Mouse (Mus musculus) large intestine, adult 2 months (tissue): Measurements from ENCODE around the gene Slc17a3. TPM values are rescaled to one million over a fixed set of nuclear protein-coding genes. Genes with fewer than 3 reads are reported as not detected.

Source experiments
- DNase-seq: peaks from one replicate; pipeline ENCODE4 v3.0.0-alpha.2; 2012; ENCODE audit warnings: low read depth, low spot score
- WGBS: fragments of 180-500 bp; shearing (Covaris S2); methylation state at CpG from one replicate; pipeline ENCODE4 v1.1.7; 2018; 5-methylcytosine and 5-hydroxymethylcytosine counted together
- polyA plus RNA-seq: library from polyadenylated mRNA; depleted of rRNA; stranded (reverse); fragments of >200 nt; gene quantifications from 2 replicates; pipeline ENCODE4 v1.2.3, GENCODE M21; 2012; rRNA removed

Gene Slc17a3
- not detected in 2 replicates for polyA plus RNA-seq

DNA sequence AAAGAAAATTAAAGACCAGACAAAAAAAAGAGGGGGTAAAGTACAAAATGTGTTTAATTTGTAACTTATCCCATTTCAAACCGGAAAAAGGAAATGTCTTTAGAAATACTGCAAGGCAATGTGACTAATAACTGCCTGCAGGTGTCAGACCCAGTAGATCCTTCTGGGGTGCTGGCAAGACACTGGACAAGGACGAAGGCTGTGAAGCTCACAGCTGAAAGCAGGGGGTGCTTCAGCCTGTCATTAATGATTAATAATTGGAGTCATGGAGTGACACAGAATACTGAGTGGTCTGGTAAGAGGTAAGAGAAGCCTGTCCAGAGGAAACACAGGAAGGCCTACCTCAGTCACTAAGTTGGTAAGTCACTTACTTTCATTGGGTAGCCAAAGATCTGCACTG, at the start of gene Slc17a3:
Slc17a3 (plus strand) TSS at position 127 of the 400 bp plus-strand sequence.
- 36% methylated on average over 2 of the region's 2 CpGs for WGBS
- no peak for DNase-seq

DNA sequence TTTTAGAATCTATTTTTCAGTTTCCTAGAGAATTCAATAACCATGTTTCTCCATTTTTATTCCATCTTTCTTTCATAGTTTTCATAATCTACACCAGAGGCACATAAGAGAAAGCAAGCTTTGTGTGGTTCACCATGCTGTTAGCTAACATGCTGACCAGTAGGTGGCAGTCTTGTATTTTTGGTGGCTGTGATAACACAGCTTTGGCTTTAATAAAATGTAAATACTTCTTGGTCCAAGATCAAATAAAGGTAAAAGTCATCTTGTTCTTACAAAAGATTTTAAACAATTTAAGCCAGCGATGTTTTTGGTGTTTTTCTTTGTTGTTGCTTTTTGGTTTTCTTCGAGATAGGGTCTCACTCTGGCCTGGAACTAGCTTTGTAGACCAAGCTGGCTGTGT, 46.7 kb upstream of the Slc17a3 start:
- DNase-seq, result peak; percentile 40
- WGBS, result 32% methylated on average over 2 of the region's 2 CpGs

DNA sequence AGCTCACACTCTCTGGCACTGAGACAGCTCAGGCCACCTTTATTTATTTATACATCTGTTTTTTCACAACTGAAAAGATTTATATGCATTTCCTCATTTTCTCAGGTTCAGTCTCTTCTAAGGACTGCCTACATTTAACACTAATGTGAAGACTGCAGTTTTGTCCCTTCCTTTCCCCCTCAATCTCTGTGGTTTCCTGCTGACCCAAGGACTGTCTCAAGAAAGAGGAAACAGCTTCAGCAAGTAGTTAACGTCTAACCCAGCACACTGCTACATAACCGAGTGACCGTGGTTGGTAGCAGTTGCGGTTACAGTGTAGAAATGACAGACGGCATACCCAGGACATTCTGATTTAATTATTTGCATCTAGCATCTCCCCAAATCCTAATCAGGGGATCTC, 39.8 kb upstream of the Slc17a3 start:
- 63% methylated on average over 5 of the region's 5 CpGs for WGBS
- no peak for DNase-seq

DNA sequence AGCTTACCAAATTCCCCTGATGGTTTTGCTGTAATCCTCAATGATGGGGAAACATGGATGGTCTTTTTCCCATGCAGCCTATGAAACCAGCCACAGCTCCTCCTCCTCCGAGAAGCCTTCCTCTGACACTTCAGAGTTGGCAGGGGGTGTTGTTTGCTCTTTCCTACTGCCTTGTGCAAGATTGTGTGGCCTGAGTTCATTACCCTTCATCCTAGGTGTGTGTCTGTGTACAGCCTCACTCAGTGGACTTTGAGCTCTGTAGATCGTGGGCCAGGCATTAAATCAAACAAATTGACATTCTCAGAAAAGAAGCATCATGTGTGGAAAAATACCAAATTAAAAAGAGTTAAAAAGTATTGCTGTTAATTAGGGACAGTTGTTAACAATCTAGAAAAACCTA, 34.7 kb upstream of the Slc17a3 start:
- 37% methylated on average over 2 of the region's 2 CpGs for WGBS
- DNase-seq, result peak; percentile 43

DNA sequence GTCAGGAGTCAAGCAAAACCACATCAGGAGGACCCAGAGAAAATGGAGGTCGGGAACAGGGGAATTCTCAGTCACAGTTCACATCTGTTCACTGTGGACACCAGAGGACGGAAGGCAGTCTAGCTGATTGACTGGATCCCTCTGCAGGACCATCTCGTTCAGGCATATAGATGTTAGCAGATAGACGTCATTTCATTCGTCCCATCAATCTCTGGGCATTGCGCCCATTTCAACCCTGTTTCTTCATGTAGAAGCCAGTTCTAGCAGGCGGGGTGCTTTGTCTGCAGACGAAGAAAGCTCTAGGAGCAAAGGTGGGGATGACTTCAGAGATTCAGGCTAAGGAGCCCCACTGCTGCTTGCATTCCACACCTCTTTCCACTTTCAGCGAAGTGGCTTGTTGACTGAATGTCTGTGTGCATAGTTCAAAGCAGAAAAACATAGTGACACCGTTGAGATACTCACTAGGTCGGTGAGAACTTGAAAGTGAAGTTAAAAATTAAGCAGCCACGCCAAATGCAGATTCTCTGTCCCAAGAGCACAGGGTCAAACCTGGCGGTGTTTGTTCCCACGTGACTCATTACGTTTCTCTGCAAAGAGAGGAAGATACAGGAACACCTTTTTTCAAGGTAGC, 32.7 kb upstream of the Slc17a3 start, which contains the start of gene Slc17a2:
Slc17a2 (plus strand) TSS at position 572 of the 631 bp plus-strand sequence.
- DNase-seq, result peak; percentile 43
- 35% methylated on average over 15 of the region's 15 CpGs for WGBS

DNA sequence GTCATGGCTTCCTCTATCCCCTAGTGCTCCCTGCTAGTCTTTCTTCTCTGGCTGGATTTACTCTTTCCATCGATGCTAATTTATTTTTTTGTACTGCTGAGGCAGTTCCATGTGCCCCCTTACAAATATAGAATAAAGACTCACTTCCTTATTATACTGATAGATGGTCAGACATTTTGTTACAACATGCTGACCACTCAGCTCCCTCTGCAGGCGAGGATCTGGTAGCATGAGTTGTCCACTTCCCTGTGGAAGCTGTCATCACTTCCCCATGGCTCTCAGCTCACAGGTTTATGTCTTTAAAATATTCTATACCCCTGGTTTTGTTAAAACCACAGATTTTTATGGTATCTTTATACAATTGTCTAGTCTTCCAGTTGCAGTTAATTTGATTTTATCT, 23.1 kb upstream of the Slc17a3 start:
- no peak for DNase-seq
- WGBS, result 70% methylated on average over 2 of the region's 2 CpGs

DNA sequence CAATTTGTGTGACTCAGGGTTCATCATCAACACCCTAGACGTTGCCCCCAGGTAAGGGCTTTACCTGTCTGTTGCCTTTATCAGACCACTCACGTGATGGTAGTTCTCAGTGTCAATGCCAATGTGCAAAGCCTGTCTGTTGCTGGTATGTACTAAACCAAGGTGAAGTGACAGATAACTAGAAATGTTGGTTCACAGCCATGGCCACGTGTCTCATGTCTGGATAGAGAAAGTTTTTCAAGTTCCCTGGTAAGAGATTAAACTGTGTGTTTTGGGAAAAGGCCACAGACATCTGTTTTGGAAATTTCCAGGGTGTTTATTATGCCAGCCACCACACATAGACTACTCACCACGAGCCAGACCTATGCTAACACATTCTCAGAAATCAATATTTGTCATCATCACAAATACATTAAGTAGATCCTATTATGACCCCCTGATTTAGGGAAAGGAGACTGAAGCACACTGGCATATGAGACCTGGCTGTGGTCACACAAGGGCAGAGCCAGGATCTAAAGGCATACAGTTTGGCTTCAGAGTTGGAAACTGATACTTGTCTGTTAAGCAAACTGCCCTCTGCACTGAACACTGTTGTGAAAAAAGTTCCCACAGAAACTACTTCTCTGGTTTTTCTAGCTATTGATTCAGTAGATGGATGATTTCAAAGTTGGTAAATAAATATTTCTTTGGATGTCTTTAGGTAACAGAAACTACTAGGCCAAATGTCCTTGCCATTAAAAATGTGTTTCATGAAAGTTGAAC, 18.9 kb upstream of the Slc17a3 start:
- DNase-seq, result no peak
- WGBS, result 64% methylated on average over 4 of the region's 4 CpGs

DNA sequence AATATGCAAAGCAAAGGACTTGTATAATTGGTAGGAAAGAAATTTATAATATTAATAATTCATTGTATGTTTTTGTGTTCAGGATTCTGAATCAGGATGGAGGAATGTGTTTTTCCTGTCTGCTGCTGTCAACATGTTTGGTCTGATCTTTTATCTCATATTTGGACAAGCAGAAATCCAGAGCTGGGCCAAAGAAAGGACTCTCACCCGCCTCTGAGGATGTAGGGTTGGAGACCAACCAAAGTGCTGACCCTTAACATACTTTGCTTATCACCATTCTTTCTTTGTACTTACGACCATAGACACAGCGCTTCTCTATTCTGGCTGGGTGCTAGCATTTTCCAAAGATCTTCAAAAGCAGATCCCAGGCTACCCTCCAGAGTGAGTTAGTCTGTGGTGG, 17.0 kb upstream of the Slc17a3 start:
- WGBS, result 75% methylated on average over 3 of the region's 3 CpGs
- no peak for DNase-seq

DNA sequence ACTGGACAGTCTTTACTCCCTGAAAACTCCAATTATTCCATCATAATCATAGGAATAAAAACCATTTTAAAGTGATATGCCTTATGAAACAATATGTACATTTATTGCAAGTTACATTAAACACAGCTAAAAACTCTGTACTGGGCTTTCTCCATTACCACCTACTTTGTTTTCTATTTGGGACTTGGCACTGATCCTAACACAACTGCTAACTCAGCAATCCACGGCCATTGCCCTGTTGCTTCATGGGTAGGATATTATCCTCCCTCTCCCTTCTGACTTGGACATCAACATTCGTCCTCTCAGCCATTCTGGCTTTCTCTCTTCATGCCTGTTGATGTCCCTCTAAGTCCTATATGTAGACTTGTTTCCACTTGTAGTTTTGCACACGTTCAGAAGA, 12.6 kb upstream of the Slc17a3 start:
- 60% methylated on average over 3 of the region's 3 CpGs for WGBS
- DNase-seq, result no peak

DNA sequence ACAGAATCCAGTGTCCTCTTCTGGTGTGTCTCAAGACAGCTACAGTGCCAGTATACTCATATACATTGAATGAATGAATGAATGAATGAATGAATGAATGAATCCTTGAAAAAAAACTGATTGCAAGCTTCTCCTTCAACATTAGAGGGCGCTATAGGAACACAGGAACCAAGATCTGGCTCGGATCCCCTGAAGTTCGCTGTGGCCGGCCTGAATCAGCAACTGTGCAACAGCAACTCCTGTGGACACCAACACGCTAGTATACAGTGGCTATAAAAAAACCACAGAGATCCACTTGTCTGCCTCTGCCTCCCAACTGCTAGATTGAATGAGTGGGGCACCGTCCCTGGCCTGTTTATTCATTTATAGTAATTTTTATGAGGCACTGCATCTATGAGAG, 6.2 kb upstream of the Slc17a3 start:
- no peak for DNase-seq
- 9% methylated on average over 6 of the region's 6 CpGs for WGBS

DNA sequence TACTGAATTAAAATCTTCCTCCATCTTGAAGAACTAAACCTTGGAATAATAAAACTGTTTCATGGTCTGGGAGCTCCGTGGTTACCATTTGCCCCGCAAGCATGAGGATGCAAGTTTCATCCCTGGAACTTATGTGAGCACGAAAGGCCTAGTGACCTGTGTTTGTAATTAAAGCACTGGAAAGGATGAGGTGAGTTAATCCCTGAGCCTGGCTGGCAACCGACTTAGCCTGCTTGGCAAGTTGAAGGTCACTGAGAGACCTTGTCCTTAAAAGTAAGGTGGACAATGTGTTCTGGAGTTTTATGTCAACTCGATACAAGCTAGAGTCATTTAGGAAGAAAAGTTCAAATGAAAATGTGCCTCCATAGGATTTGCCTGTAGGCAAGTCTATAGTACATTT, 4.4 kb upstream of the Slc17a3 start:
- DNase-seq, result no peak
- 90% methylated on average over 5 of the region's 5 CpGs for WGBS

DNA sequence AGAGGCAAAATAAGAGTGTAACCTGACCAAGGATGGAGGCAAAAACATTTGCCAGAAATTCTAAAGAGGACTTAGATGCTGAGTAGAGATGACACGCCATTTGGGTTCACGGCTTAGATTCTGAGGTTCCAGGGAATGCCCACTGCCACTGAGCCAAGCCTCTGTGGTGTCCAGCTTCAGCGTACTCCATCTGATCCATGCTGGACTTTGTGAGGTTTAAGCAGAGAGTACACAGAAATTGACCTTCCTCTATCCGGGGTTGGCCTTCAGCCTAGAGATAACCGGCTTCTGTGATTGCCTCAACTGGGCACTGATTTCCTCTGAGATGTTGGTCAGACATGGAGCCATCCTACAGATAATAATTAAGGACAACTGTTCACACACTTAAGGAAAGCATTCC, 2.6 kb upstream of the Slc17a3 start:
- WGBS, result 89% methylated on average over 5 of the region's 5 CpGs
- no peak for DNase-seq

DNA sequence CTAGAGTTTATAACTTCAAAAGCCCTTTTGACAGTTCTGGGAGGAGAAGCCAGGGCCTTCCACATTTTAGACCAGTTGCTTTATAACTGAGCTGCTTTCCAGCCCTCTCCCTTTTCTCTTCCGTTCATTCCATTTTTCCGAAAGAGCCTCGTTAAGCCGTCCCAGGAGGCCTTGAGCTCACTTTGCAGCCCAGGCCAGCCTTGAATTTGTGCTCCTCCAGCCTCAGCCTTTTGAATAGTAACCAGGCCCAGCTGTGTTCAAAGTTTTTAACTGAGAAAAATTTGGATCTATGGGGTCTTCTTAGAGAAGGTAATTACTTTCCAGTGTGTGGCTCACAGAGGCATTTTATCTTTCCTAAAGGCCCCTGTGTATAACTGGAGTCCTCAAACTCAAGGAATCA, 6.6 kb downstream of the Slc17a3 start:
- no peak for DNase-seq
- 82% methylated on average over 4 of the region's 4 CpGs for WGBS

DNA sequence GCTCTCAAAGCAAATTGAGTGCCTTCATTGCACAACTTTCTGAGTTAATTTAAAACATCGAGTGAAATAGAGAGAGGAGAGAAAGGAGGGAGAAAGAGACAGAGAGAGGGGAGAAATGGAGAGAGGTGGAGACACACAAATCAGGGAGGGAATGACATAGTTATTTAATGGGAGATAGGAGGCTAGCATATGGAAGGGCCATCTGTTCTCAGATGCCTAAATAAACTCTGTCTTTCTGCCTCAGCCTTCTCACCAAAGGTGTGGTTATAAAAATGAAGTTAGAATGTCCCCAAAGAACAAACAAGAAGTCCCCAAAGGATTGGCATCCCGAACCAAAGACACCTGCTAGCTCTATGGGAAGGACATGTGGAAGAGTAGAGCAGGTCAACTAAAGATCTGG, 10.1 kb downstream of the Slc17a3 start:
- no peak for DNase-seq
- WGBS, result 54% methylated on average over 2 of the region's 2 CpGs

DNA sequence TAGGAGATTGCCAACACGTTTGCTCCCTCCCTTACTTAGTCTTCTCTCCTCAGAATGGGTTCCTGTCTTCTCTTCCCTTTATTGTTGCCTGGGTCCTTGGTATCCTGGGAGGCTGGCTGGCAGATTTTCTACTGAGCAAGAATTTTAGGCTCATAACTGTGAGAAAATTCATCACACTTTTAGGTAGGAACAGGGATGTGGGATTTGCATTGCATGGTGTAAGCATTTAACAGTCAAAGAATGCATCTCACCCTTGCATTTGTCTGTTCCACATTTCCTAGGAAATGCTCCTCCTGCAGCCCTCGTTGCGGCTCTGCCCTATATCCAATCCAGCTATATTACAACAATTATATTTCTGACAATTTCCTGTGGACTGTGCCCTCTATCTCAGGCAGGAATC, 17.2 kb downstream of the Slc17a3 start:
- 40% methylated on average over 3 of the region's 3 CpGs for WGBS
- no peak for DNase-seq

DNA sequence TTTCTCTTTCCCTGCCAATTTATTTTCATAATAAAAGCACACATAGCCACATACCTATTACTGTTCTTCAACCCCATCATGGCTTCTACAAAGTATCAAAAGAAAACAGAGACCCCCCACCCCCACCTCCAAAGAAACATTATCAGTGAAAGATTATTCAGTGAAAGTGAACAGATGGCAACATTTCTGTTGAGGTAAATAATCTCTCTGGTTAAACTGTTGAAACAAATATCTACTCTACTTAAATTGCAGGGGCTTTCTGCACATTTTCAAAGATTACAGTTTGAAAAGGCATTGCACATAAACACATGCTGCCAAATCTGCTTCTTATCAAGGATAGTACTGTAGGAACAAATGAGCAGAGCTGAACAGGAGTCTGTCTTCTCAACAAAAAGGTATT, 22.6 kb downstream of the Slc17a3 start:
- no peak for DNase-seq

DNA sequence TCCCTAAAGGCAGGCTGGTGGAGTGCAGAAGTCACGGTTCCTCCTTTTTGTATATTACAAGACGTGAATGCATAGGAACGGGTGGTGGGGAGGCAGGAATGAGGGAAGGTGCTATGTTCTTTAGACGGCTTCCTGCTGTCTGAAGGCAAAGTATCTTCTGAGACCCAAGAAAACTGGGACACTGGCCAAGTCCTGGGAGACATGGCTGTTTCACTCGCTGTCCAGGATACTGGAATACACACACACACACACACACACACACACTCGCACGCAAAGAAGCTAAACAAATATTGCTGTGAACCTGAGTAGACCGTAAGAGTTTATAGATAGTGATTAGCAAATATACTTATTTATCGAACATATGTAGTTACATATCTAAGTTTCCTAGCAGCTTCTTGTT, 25.5 kb downstream of the Slc17a3 start:
- no peak for DNase-seq
- WGBS, result 27% methylated on average over 9 of the region's 9 CpGs

DNA sequence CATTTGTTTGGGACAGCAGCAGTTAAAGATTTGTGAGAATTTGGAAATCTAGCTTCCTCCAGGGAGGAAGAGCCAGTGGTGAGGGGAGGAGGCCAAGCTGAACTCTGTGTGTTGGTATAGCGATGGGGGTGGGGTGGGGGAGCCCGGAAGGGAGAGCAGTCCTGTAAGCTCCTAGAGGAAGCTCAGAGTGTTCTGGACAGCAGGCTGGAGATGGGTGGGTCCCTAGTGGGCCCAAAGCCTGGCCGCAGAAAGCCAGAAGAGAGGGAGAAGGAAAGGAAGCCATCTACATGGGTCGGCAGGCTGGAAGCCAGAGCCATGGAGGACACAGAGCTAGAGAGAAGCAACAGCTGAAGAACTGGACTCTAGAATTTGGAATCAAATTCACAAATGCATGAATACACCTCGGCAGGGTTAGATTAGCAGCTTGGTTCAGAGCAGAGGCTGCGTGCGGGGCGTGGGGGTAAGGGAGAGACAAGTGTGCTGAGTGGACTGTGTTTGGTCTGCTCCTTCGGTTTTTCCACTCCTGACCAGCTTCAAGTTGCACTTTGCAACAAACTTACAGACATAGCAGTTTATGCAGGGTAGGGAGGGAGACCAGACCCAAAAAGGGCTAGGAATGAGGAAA, 27.0 kb downstream of the Slc17a3 start:
- 69% methylated on average over 9 of the region's 9 CpGs for WGBS
- no peak for DNase-seq

DNA sequence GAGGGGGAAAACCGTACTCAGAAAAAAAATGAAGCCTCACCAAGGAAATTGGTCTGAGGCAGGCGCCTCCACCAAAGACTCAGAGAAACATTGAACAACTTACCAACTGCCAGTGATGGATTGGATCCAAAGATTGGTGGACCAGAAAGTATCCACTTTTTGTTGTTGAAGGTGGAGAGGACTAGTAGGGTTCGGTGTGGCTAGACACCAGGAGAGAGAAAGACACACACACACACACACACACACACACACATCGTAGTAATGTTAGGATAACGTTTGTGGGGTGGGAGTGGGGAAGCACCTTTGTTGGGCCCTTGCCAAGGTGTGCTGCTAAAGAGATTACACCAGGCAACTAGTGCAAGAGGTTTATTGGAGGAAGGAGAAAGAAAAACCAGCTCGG, 27.8 kb downstream of the Slc17a3 start:
- no peak for DNase-seq
- 62% methylated on average over 6 of the region's 6 CpGs for WGBS

DNA sequence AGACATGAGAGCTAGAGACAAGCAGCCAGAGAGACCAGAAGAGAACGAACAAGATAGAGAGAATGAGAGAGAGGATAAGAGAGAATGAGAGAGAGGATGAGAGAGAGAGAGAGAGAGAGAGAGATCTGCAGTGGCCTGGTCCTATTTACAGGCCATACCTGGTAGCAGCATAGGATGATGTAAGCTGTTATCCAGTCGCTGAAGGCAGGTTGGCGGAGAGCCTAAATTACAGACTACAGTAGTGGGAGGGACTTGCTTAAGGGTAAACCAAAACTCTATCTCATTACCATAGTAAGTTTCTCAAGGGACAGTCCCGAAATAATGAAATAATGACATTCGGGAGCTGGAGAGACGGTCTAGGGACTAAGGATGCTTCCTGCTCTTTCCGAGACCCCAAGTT, 28.2 kb downstream of the Slc17a3 start, which contains the start of gene Slc17a1:
Slc17a1 (plus strand) TSS at position 346 of the 400 bp plus-strand sequence.
- 70% methylated on average over 7 of the region's 7 CpGs for WGBS
- DNase-seq, result no peak
